Mouse (Mus musculus) lung, embryonic 16.5 days (tissue): ENCODE results near the gene Abcc1. TPM values are rescaled to one million over a fixed set of nuclear protein-coding genes. Genes with fewer than 3 reads are reported as not detected.

Source experiments
- ATAC-seq: fragments of 200-750 bp; cut with Nextera tagmentation; 2 replicates; pipeline ENCODE4 v1.8.0; 2017; ENCODE audit warnings: low read depth, mild to moderate bottlenecking, moderate library complexity
- H3K27ac ChIP-seq: fragments of 300-500 bp; sonication (generic); 2 replicates; pipeline ENCODE4 v1.5.1; 2014; ENCODE audit warnings: mild to moderate bottlenecking, control low read depth, low read length
- H3K27me3 ChIP-seq: fragments of 300-500 bp; sonication (generic); 2 replicates; pipeline ENCODE4 v1.6.1; 2014; ENCODE audit warnings: low read depth, low read length, mixed read lengths; ENCODE audit not compliant: control insufficient read depth, insufficient read depth
- H3K36me3 ChIP-seq: fragments of 300-500 bp; sonication (generic); 2 replicates; pipeline ENCODE4 v1.6.1; 2014; ENCODE audit warnings: low read length; ENCODE audit not compliant: control insufficient read depth, insufficient read depth
- H3K4me1 ChIP-seq: fragments of 300-500 bp; sonication (generic); replicated peaks from 2 replicates; pipeline ENCODE4 v1.6.1; 2014; ENCODE audit warnings: low read length, mixed read lengths; ENCODE audit not compliant: control insufficient read depth, insufficient read depth
- H3K4me2 ChIP-seq: fragments of 300-500 bp; sonication (generic); 2 replicates; pipeline ENCODE4 v1.6.1; 2014; ENCODE audit warnings: low read depth, low read length, control low read depth
- H3K4me3 ChIP-seq: fragments of 300-500 bp; sonication (generic); 2 replicates; pipeline ENCODE4 v1.5.1; 2014; ENCODE audit warnings: mild to moderate bottlenecking, low read length, control low read depth
- H3K9ac ChIP-seq: fragments of 300-500 bp; sonication (generic); 2 replicates; pipeline ENCODE4 v1.6.1; 2014; ENCODE audit warnings: low read length, control low read depth
- H3K9me3 ChIP-seq: fragments of 300-500 bp; sonication (generic); 2 replicates; pipeline ENCODE4 v1.6.1; 2016; ENCODE audit warnings: low read length; ENCODE audit not compliant: control insufficient read depth
- WGBS: fragments of 180-500 bp; shearing (Covaris S2); extraction: QIAGEN DNeasy Blood & Tissue Kit; methylation state at CpG from one replicate; pipeline ENCODE4 v1.1.7; 2014; 5-methylcytosine and 5-hydroxymethylcytosine counted together
- polyA plus RNA-seq: library from polyadenylated mRNA; unstranded; fragments of >200 nt; fragmentation: Nextera tagmentation; extraction: Ambion mirVana; gene quantifications from 2 replicates; pipeline ENCODE4 v1.2.1, GENCODE M21; 2015

Abcc1 gene
- polyA plus RNA-seq, 1 experiment from 2014 or later = 9.2 TPM

GRCm38 (mm10) chr16:14439801-14440614 lies 78.7 kb downstream of the Abcc1 start:
- Histone ChIP-seq H3K4me1 (no peaks in the 10 kb centered on the region), H3K27me3 (no peaks in the 10 kb centered on the region), H3K27ac (no peak overlapping the region), H3K36me3 (no peaks in the 10 kb centered on the region), H3K9ac (no peak overlapping the region), H3K4me2 (no peak overlapping the region), H3K9me3 (no peaks in the 10 kb centered on the region), H3K4me3 (no peak overlapping the region)
- no peak for ATAC-seq
- WGBS = 82% methylated on average over 2 of the region's 2 CpGs

- Histone ChIP-seq H3K4me1 (no peaks in the 10 kb centered on the region), H3K27me3 (no peaks in the 10 kb centered on the region), H3K4me2 (no peak overlapping the region), H3K27ac (no peak overlapping the region), H3K4me3 (no peak overlapping the region), H3K9me3 (no peaks in the 10 kb centered on the region), H3K9ac (no peak overlapping the region), H3K36me3 (no peaks in the 10 kb centered on the region)
- ATAC-seq = no peak
- WGBS = 60% methylated on average over 6 of the region's 6 CpGs
Measured at GRCm38 (mm10) chr16:14444059-14444855, 82.9 kb downstream of the Abcc1 start.

- Histone ChIP-seq H3K27ac (no peak overlapping the region), H3K9me3 (no peaks in the 10 kb centered on the region), H3K27me3 (no peaks in the 10 kb centered on the region), H3K9ac (no peak overlapping the region), H3K4me2 (no peak overlapping the region), H3K4me1 (no peaks in the 10 kb centered on the region), H3K4me3 (no peak overlapping the region), H3K36me3 (no peaks in the 10 kb centered on the region)
- WGBS = 82% methylated on average over 6 of the region's 6 CpGs
- ATAC-seq = no peak
Measured at GRCm38 (mm10) chr16:14445197-14445596, 83.8 kb downstream of the Abcc1 start.

- Histone ChIP-seq H3K9me3 (no peaks in the 10 kb centered on the region), H3K36me3 (no peaks in the 10 kb centered on the region), H3K27ac (no peak overlapping the region), H3K4me2 (no peak overlapping the region), H3K27me3 (no peaks in the 10 kb centered on the region), H3K4me3 (no peak overlapping the region), H3K4me1 (0 out of 2 replicates have a peak, but pooled peaks cover 4% of the 10 kb centered on the region), H3K9ac (no peak overlapping the region)
- WGBS = 81% methylated on average over 4 of the region's 4 CpGs
- ATAC-seq = no peak
Measured at GRCm38 (mm10) chr16:14447366-14447765, 86.0 kb downstream of the Abcc1 start.

GRCm38 (mm10) chr16:14448307-14448706 lies 86.9 kb downstream of the Abcc1 start:
- Histone ChIP-seq H3K4me1 (0 out of 2 replicates have a peak, but pooled peaks cover 4% of the 10 kb centered on the region), H3K27me3 (no peaks in the 10 kb centered on the region), H3K36me3 (no peaks in the 10 kb centered on the region), H3K9me3 (no peaks in the 10 kb centered on the region), H3K27ac (no peak overlapping the region), H3K4me3 (no peak overlapping the region), H3K4me2 (no peak overlapping the region), H3K9ac (no peak overlapping the region)
- WGBS = 94% methylated on average over 8 of the region's 8 CpGs
- no peak for ATAC-seq

- H3K4me2 ChIP-seq = no peak overlapping the region
- H3K4me3 ChIP-seq = no peak overlapping the region
- H3K36me3 ChIP-seq = no peaks in the 10 kb centered on the region
- 0 out of 2 replicates have a peak, but pooled peaks cover 4% of the 10 kb centered on the region for H3K4me1 ChIP-seq
- ATAC-seq = no peak
- no peak overlapping the region for H3K9ac ChIP-seq
- no peaks in the 10 kb centered on the region for H3K27me3 ChIP-seq
- H3K9me3 ChIP-seq = no peaks in the 10 kb centered on the region
- WGBS = 69% methylated on average over 4 of the region's 4 CpGs
- no peak overlapping the region for H3K27ac ChIP-seq
Measured at GRCm38 (mm10) chr16:14449861-14450260, 88.5 kb downstream of the Abcc1 start.

GRCm38 (mm10) chr16:14451374-14452046 lies 90.2 kb downstream of the Abcc1 start:
- H3K27me3 ChIP-seq = no peaks in the 10 kb centered on the region
- no peaks in the 10 kb centered on the region for H3K36me3 ChIP-seq
- peak; percentile 79 for ATAC-seq
- H3K4me3 ChIP-seq = no peak overlapping the region
- H3K4me1 ChIP-seq = 0 out of 2 replicates have a peak, but pooled peaks cover 4% of the 10 kb centered on the region
- no peak overlapping the region for H3K9ac ChIP-seq
- H3K27ac ChIP-seq = no peak overlapping the region; the same call in 1 of the 2 replicates
- 48% methylated on average over 5 of the region's 5 CpGs for WGBS
- no peaks in the 10 kb centered on the region for H3K9me3 ChIP-seq
- H3K4me2 ChIP-seq = no peak overlapping the region

GRCm38 (mm10) chr16:14462535-14462934 lies 101.2 kb downstream of the Abcc1 start:
- Histone ChIP-seq H3K27ac (no peak overlapping the region), H3K4me1 (no peaks in the 10 kb centered on the region), H3K4me3 (no peak overlapping the region), H3K4me2 (no peak overlapping the region), H3K27me3 (no peaks in the 10 kb centered on the region), H3K9ac (no peak overlapping the region), H3K9me3 (no peaks in the 10 kb centered on the region), H3K36me3 (peaks cover 6% of the 10 kb centered on the region)
- WGBS = 92% methylated on average over 2 of the region's 2 CpGs
- ATAC-seq = no peak

GRCm38 (mm10) chr16:14465016-14465415 lies 103.7 kb downstream of the Abcc1 start:
- Histone ChIP-seq H3K27me3 (no peaks in the 10 kb centered on the region), H3K36me3 (peaks cover 6% of the 10 kb centered on the region), H3K9ac (no peak overlapping the region), H3K4me2 (no peak overlapping the region), H3K27ac (no peak overlapping the region), H3K4me1 (no peaks in the 10 kb centered on the region), H3K9me3 (no peaks in the 10 kb centered on the region), H3K4me3 (no peak overlapping the region)
- no peak for ATAC-seq
- 94% methylated on average over 6 of the region's 6 CpGs for WGBS
